Mouse (Mus musculus) liver, embryonic 14.5 days (tissue): ENCODE results near the gene Ralgps2. TPM values are rescaled to one million over a fixed set of nuclear protein-coding genes. Genes with fewer than 3 reads are reported as not detected.

Experiments used
- ATAC-seq: fragments of 200-750 bp; cut with Nextera tagmentation; 2 replicates; pipeline ENCODE4 v1.8.0; 2017; ENCODE audit warnings: moderate number of reproducible peaks, mild to moderate bottlenecking, moderate library complexity; ENCODE audit not compliant: insufficient read depth
- DNase-seq, 3 experiments: peaks; one replicate each; pipeline ENCODE4 v3.0.0-alpha.2; 2012 to 2013; ENCODE audit warnings: low read depth in 3 of 3, low spot score in 3 of 3
- H3K27ac ChIP-seq: fragments of 300-500 bp; sonication (generic); 2 replicates; pipeline ENCODE4 v1.5.1; 2014; ENCODE audit warnings: moderate library complexity, mild to moderate bottlenecking, control low read depth, inconsistent platforms
- H3K27me3 ChIP-seq: fragments of 300-500 bp; sonication (generic); 2 replicates; pipeline ENCODE4 v1.6.1; 2014; ENCODE audit warnings: mild to moderate bottlenecking, low read length, moderate library complexity; ENCODE audit not compliant: control insufficient read depth, insufficient read depth
- H3K36me3 ChIP-seq: fragments of 300-500 bp; sonication (generic); replicated peaks from 2 replicates; pipeline ENCODE4 v1.6.1; 2014; ENCODE audit warnings: low read depth; ENCODE audit not compliant: control insufficient read depth, insufficient read depth
- H3K4me1 ChIP-seq, 2 experiments: fragments of 200-500 bp in 1 of 2; fragments of 300-500 bp in 1 of 2; sonication (generic) in 1 of 2; replicated peaks; 2 replicates each; pipeline ENCODE4 v1.6.1; 2012 to 2014; ENCODE audit warnings: antibody characterized with exemption in 1 of 2, inconsistent platforms in 1 of 2, low read length in 1 of 2; ENCODE audit not compliant: control insufficient read depth in 2 of 2, insufficient read depth in 2 of 2
- H3K4me2 ChIP-seq: fragments of 300-500 bp; sonication (generic); 2 replicates; pipeline ENCODE4 v1.6.1; 2014; ENCODE audit warnings: low read depth, mild to moderate bottlenecking, control low read depth, moderate library complexity
- H3K4me3 ChIP-seq, 2 experiments: fragments of 200-500 bp in 1 of 2; fragments of 300-500 bp in 1 of 2; sonication (generic) in 1 of 2; 2 replicates each; pipeline ENCODE4 v1.5.1; 2012 to 2014; ENCODE audit warnings: low read depth in 2 of 2, low read length in 2 of 2, mild to moderate bottlenecking in 2 of 2, control low read depth in 1 of 2, inconsistent platforms in 1 of 2, moderate library complexity in 1 of 2; ENCODE audit not compliant: insufficient read depth in 1 of 2
- H3K9ac ChIP-seq: fragments of 300-500 bp; sonication (generic); replicated peaks from 2 replicates; pipeline ENCODE4 v1.6.1; 2014; ENCODE audit warnings: mild to moderate bottlenecking, control low read depth, moderate library complexity
- H3K9me3 ChIP-seq: fragments of 300-500 bp; sonication (generic); 2 replicates; pipeline ENCODE4 v1.6.1; 2016; ENCODE audit warnings: low read length, mixed read lengths; ENCODE audit not compliant: control insufficient read depth
- CTCF ChIP-seq: IDR thresholded peaks from 2 replicates; pipeline ENCODE4 v1.5.1; 2016; ENCODE audit warnings: antibody characterized with exemption, low read depth, control low read depth
- EP300 ChIP-seq: IDR thresholded peaks from 2 replicates; pipeline ENCODE4 v1.6.1; 2016; ENCODE audit warnings: antibody characterized with exemption, low read depth
- WGBS: fragments of 180-500 bp; shearing (Covaris S2); extraction: QIAGEN DNeasy Blood & Tissue Kit; methylation state at CpG from one replicate; pipeline ENCODE4 v1.1.7; 2014; ENCODE audit not compliant: insufficient replicate concordance; 5-methylcytosine and 5-hydroxymethylcytosine counted together
- polyA plus RNA-seq, 2 experiments: library from polyadenylated mRNA; depleted of rRNA in 1 of 2; stranded (reverse) in 1 of 2; unstranded in 1 of 2; fragments of >200 nt; fragmentation: Nextera tagmentation in 1 of 2; extraction: Ambion mirVana in 1 of 2; gene quantifications; 2 replicates each; pipeline versions ENCODE4 v1.2.1 to v1.2.3; 2012 to 2014

The Ralgps2 gene
- polyA plus RNA-seq, 2 experiments, result 3.2 to 12.8 TPM

DNA sequence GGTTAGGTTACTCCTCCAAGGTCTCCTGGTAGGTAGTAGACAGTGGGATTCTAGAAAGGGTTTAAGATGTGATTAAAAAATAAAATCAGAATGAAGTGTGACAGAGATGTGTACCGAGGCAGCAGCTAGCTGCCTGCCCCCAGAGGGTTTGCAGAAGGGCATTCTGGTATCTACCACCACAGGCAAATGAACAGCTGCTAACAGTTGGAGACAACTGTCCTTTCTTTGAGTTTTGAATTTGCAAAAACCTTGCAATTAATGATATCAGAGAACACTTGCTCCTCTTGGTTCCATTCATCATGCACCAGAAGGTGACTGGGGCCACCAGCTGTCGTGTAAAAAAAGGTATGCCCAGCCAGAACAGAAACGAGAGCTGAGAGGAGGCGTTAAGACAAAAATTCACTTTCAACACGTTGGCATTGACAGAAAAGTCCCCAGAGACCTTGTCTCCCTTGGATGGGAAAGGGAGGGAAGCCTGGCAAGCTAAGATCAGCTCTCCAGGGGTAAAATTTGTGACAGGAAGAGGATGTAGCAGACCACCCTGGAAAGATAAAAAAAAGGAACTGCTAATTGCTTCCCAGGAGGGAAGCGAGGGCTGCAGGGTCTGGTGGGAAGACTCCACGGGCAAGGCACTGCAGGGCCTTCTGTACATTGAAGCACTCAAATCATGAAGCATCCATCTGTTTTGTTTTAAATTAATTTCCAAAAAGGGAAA is 24.6 kb upstream of the Ralgps2 start:
- Histone ChIP-seq H3K9ac (no peak overlapping the region), H3K4me2 (no peak overlapping the region), H3K27ac (no peak overlapping the region), H3K4me3 (no peak overlapping the region), H3K36me3 (no peaks in the 10 kb centered on the region), H3K4me1 (peaks cover 0 to 11% of the 10 kb centered on the region in 2 experiments; a peak in 2 of 4 replicates), H3K27me3 (no peaks in the 10 kb centered on the region), H3K9me3 (no peaks in the 10 kb centered on the region)
- TF ChIP-seq CTCF (no peak), EP300 (no peak)
- no peak for ATAC-seq
- no peak for DNase-seq
- 12% methylated on average over 7 of the region's 7 CpGs for WGBS

DNA sequence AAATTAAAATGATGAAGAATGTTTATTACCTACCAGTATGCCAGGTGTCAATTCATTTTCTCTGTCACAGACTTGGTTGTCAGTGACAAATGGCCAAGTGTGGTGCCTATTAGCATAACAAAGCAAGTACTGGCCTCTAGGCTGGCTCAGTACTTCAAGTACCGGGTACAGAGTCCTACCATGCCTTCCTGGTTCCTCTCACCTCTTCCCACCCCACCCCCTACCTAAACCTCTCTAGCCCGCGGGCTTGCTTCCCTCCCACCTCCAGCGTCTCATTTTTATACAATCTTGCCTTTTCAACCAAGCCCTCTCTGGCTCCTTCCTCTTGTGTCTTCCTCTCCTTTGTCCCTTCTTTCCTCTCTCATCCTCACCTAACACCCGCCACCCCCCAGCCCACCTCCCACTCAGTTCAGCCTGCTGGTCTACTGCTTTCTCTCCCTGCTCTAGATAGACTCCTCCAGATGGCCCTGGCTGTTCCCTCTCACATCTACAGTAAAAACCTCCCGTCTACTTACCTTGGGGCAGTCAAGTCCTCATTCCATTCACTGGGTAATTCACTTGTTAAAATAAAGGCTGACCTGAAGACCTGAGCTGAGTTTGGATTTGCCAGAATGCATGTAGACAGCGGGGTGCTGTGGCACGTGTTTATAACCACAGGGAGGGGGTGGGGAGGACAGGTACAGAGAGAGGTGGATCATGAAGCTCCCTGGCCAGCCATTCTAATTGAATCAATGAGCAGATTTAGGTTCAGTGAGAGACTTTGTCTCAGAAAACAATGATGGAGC is 22.2 kb upstream of the Ralgps2 start:
- no peak overlapping the region for H3K9ac ChIP-seq
- no peak overlapping the region for H3K4me3 ChIP-seq
- no peak overlapping the region for H3K27ac ChIP-seq
- H3K36me3 ChIP-seq, result no peaks in the 10 kb centered on the region
- no peaks in the 10 kb centered on the region for H3K9me3 ChIP-seq
- 50% methylated on average over 8 of the region's 8 CpGs for WGBS
- peaks cover 0 to 7% of the 10 kb centered on the region in 2 experiments; a peak in 2 of 4 replicates for H3K4me1 ChIP-seq
- ATAC-seq, result no peak
- no peak for TF ChIP-seq CTCF
- TF ChIP-seq EP300, result no peak
- H3K27me3 ChIP-seq, result no peaks in the 10 kb centered on the region
- DNase-seq, result no peak
- no peak overlapping the region for H3K4me2 ChIP-seq

DNA sequence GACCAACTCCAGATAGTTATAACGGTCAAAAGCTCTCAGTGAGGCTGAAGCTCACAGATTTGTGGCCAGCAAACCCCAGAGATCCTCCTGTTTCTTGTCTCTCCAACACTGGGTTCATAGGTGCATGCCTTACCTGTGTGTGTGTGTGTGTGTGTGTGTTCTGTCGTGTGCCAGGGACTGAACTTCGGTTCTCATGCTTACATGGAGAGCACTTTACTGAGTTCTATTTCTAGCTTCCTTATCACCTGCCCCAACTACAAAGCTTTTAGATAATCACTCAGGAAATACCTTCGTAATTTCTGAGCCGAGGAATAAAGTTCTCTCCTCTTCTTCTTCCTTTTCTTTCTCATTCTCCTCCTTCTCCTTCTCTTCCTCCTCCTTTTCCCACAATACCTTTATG is 19.6 kb upstream of the Ralgps2 start:
- Histone ChIP-seq H3K9me3 (no peaks in the 10 kb centered on the region), H3K36me3 (no peaks in the 10 kb centered on the region), H3K4me1 (peaks cover 2 to 18% of the 10 kb centered on the region in 2 experiments; a peak in 2 of 4 replicates), H3K4me3 (no peak overlapping the region), H3K4me2 (no peak overlapping the region), H3K27ac (no peak overlapping the region), H3K27me3 (no peaks in the 10 kb centered on the region), H3K9ac (no peak overlapping the region)
- DNase-seq (no peak), ATAC-seq (no peak)
- 13% methylated on average over 5 of the region's 5 CpGs for WGBS
- TF ChIP-seq CTCF, result no peak
- TF ChIP-seq EP300, result no peak

GRCm38 (mm10) chr1:156957360-156957759 is 17.9 kb upstream of the Ralgps2 start:
- Histone ChIP-seq H3K36me3 (no peaks in the 10 kb centered on the region), H3K4me1 (peaks cover 2 to 13% of the 10 kb centered on the region in 2 experiments; a peak in 2 of 4 replicates), H3K9me3 (no peaks in the 10 kb centered on the region), H3K27me3 (no peaks in the 10 kb centered on the region), H3K9ac (no peak overlapping the region), H3K4me2 (no peak overlapping the region), H3K4me3 (no peak overlapping the region), H3K27ac (no peak overlapping the region)
- WGBS, result 51% methylated on average over 3 of the region's 3 CpGs
- DNase-seq, result no peak
- TF ChIP-seq EP300, result no peak
- no peak for TF ChIP-seq CTCF
- ATAC-seq, result no peak
